In genomic region chr7:65417231-65418100, GRCm38 (mm10) we compare ENCODE assay signal across 9 mouse cellular contexts.
A peak's percentile ranks its signal among the peaks of the same experiment; 100 is the strongest.
DNase-seq lines count a peak whose midpoint lies in the region; TF ChIP-seq lines count a peak whose summit lies in the region.
"Had no signal": no experiment of that assay in that cellular context is flagged by ENCODE, and none has a peak within 500 bp of the region (broad histone marks: within the 10 kb centered on the region; RNA-seq: fewer than 3 reads in every experiment).

No protein-coding gene starts in this region.

- WGBS in limb, embryonic 10.5 days = 54% methylated on average over 10 of the region's 10 CpGs
- 61% methylated on average over 10 of the region's 10 CpGs for WGBS in olfactory bulb, adult 2 months

- peak overlapping the region; percentile 63 for H3K27ac ChIP-seq in limb, embryonic 10.5 days
- H3K27ac ChIP-seq in olfactory bulb, adult 2 months (ENCODE audit: insufficient read depth, low read depth, low read length) = peak overlapping the region; percentile 82
- H3K27ac ChIP-seq: macrophage had no signal

- TF ChIP-seq CTCF in olfactory bulb, adult 2 months (IDR thresholded peaks at IDR 0.05; ENCODE audit: insufficient read depth, low read depth, low read length) = no peak

- DNase-seq in adrenal gland, adult 2 months = peak; percentile 67
- no peak for DNase-seq in adrenal gland, postnatal 25 days
- peak; percentile 63 for DNase-seq in adrenal gland, postnatal 10 days
- DNase-seq in heart, postnatal 10 days = peak; percentile 55 to 59
- DNase-seq in limb, embryonic 10.5 days (ENCODE audit: low spot score) = peak; percentile 35
- DNase-seq in thymus, postnatal 0 days (ENCODE audit: low spot score) = no peak
- DNase-seq in cerebellum, adult 11-12 months = no peak

- no peaks in the 10 kb centered on the region for H3K27me3 ChIP-seq in limb, embryonic 10.5 days (ENCODE audit: low read depth, poor library complexity, severe bottlenecking)

- intact Hi-C loops in heart, postnatal 10 days (cut with DNase I) = loop anchor here (2.0 kb wide), 2 partner anchors 25 to 47 kb away; no protein-coding TSS in a partner anchor

- no peaks in the 10 kb centered on the region for H3K36me3 ChIP-seq in limb, embryonic 10.5 days

- no peak for TF ChIP-seq POLR2A in olfactory bulb, adult 2 months (IDR thresholded peaks at IDR 0.05; ENCODE audit: insufficient read depth, low read depth, low read length)

- H3K9me3 ChIP-seq in limb, embryonic 10.5 days (replicated peaks) = no peaks in the 10 kb centered on the region

- H3K4me3 ChIP-seq in limb, embryonic 10.5 days = no peak overlapping the region
- no peak overlapping the region for H3K4me3 ChIP-seq in olfactory bulb, adult 2 months (ENCODE audit: insufficient read depth, low read depth, low read length)

- peaks cover 64% of the 10 kb centered on the region for H3K4me1 ChIP-seq in limb, embryonic 10.5 days
- H3K4me1 ChIP-seq in olfactory bulb, adult 2 months (ENCODE audit: control insufficient read depth, insufficient read depth, low read length) = peaks cover 24% of the 10 kb centered on the region

Comparison
In these comparisons a context has a peak if more than half of its experiments do, and no peak if none do; other contexts are left out.
1. DNase-seq: peak in adrenal gland, adult 2 months (single experiment), adrenal gland, postnatal 10 days (single experiment), heart, postnatal 10 days (2 of 2) and limb, embryonic 10.5 days (single experiment); none in adrenal gland, postnatal 25 days (single experiment), thymus, postnatal 0 days (single experiment) and cerebellum, adult 11-12 months (single experiment).